In the genomic region with DNA sequence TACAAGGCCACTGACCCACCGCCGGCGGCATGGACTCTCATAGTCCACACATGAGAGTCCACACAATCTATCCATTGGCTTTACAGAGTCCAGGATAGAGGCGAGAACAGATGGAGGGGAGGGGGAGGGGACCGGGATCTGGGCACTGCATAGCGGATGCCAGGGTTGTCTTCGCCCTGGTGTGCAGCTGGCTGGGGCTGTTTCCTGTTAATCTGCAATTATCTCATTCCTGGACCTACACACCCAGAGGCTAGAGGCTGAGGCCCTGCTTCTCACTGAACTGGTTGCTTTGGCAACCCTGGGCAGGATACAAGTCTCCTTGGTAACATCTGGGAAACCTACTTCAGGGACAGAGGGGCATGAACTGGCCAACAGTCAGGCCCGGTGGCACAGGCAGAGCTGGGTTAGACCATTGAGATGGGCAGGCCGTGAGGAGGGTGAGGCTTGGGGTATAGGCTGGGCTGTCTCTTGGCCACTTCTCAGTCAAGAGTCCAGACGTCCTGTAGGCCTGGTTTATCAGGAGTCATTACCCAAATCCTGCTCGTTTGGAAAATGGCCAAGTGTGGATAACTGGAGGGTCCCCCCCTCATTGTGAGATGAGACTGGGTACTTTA, we compare ENCODE assay signal across 9 mouse cellular contexts. TPM values are rescaled to one million over a fixed set of nuclear protein-coding genes. Genes with fewer than 3 reads are reported as not detected.
DNase-seq lines count a peak whose midpoint lies in the region; ATAC-seq and TF ChIP-seq lines count a peak whose summit lies in the region.
"Had no signal": no experiment of that assay in that cellular context is flagged by ENCODE, and none has a peak within 500 bp of the region (broad histone marks: within the 10 kb centered on the region; RNA-seq: fewer than 3 reads in every experiment).

No protein-coding gene starts in this region.

- H3K9me3 ChIP-seq in intestine, embryonic 14.5 days (ENCODE audit: control insufficient read depth, low read length) = no peaks in the 10 kb centered on the region
- H3K9me3 ChIP-seq in intestine, postnatal 0 days (ENCODE audit: control insufficient read depth) = no peaks in the 10 kb centered on the region
- H3K9me3 ChIP-seq in forebrain, embryonic 14.5 days (replicated peaks; ENCODE audit: control insufficient read depth, low read length) = no peaks in the 10 kb centered on the region
- H3K9me3 ChIP-seq in midbrain, postnatal 0 days (ENCODE audit: low read length) = no peaks in the 10 kb centered on the region
- H3K9me3 ChIP-seq: liver, embryonic 15.5 days had no signal

- H3K4me3 ChIP-seq in intestine, embryonic 14.5 days (ENCODE audit: low read depth, low read length) = no peak overlapping the region
- no peak overlapping the region for H3K4me3 ChIP-seq in intestine, postnatal 0 days (ENCODE audit: low read depth, low read length)
- H3K4me3 ChIP-seq in forebrain, embryonic 14.5 days (ENCODE audit: low read depth, low read length) = no peak overlapping the region
- H3K4me3 ChIP-seq in midbrain, postnatal 0 days (ENCODE audit: low read depth, low read length) = no peak overlapping the region
- H3K4me3 ChIP-seq: liver, embryonic 15.5 days had no signal

- H3K4me1 ChIP-seq in intestine, embryonic 14.5 days (replicated peaks; ENCODE audit: control insufficient read depth, insufficient read depth, low read length) = no peaks in the 10 kb centered on the region
- no peaks in the 10 kb centered on the region for H3K4me1 ChIP-seq in intestine, postnatal 0 days (replicated peaks; ENCODE audit: control insufficient read depth, insufficient read depth, low read length)
- peaks cover 9% of the 10 kb centered on the region for H3K4me1 ChIP-seq in forebrain, embryonic 14.5 days (ENCODE audit: control insufficient read depth, insufficient read depth, low read length)
- peaks cover 5% of the 10 kb centered on the region; the same call in 1 of the 2 replicates for H3K4me1 ChIP-seq in midbrain, postnatal 0 days (ENCODE audit: insufficient read depth, low read length)
- H3K4me1 ChIP-seq: liver, embryonic 15.5 days had no signal

- H3K27ac ChIP-seq in intestine, embryonic 14.5 days (ENCODE audit: low read depth) = no peak overlapping the region
- H3K27ac ChIP-seq in intestine, postnatal 0 days (ENCODE audit: low read depth, low read length) = no peak overlapping the region
- H3K27ac ChIP-seq in forebrain, embryonic 14.5 days (ENCODE audit: low read depth, low read length) = peak overlapping the region; percentile 27
- peak overlapping the region; percentile 26; the same call in 1 of the 2 replicates for H3K27ac ChIP-seq in midbrain, postnatal 0 days (ENCODE audit: low read depth, low read length)
- H3K27ac ChIP-seq: liver, embryonic 15.5 days had no signal

- H3K9ac ChIP-seq in intestine, embryonic 14.5 days (ENCODE audit: low read length) = no peak overlapping the region
- no peak overlapping the region for H3K9ac ChIP-seq in intestine, postnatal 0 days (ENCODE audit: low read depth, low read length)
- H3K9ac ChIP-seq in forebrain, embryonic 14.5 days (ENCODE audit: low read length) = no peak overlapping the region
- H3K9ac ChIP-seq in midbrain, postnatal 0 days (replicated peaks; ENCODE audit: low read length, poor library complexity, severe bottlenecking) = no peak overlapping the region
- H3K9ac ChIP-seq: liver, embryonic 15.5 days had no signal

- WGBS in intestine, embryonic 14.5 days = 76% methylated on average over 11 of the region's 11 CpGs
- WGBS in intestine, postnatal 0 days = 76% methylated on average over 11 of the region's 11 CpGs
- 58% methylated on average over 11 of the region's 11 CpGs for WGBS in forebrain, embryonic 14.5 days
- WGBS in midbrain, postnatal 0 days = 59% methylated on average over 11 of the region's 11 CpGs

- no peaks in the 10 kb centered on the region for H3K27me3 ChIP-seq in intestine, embryonic 14.5 days (replicated peaks; ENCODE audit: control insufficient read depth, insufficient read depth, low read length)
- no peaks in the 10 kb centered on the region for H3K27me3 ChIP-seq in intestine, postnatal 0 days (replicated peaks; ENCODE audit: control insufficient read depth, insufficient read depth, low read length)
- H3K27me3 ChIP-seq in forebrain, embryonic 14.5 days (replicated peaks; ENCODE audit: control insufficient read depth, insufficient read depth, low read length) = no peaks in the 10 kb centered on the region
- H3K27me3 ChIP-seq in midbrain, postnatal 0 days (ENCODE audit: insufficient read depth, low read length) = no peaks in the 10 kb centered on the region

- no peak for DNase-seq in intestine, embryonic 14.5 days (ENCODE audit: low spot score)
- peak; percentile 76 for DNase-seq in cerebellum, adult 9-10 months
- DNase-seq in forebrain, embryonic 14.5 days (ENCODE audit: low spot score) = peak; percentile 59
- peak; percentile 84 for DNase-seq in midbrain, postnatal 0 days (ENCODE audit: low spot score)
- no peak for DNase-seq in layer of hippocampus, postnatal 36 days
- no peak for DNase-seq in thymus, postnatal 4 days
- DNase-seq in frontal cortex, postnatal 10 days (ENCODE audit: low spot score in 2 of 2) = no peak

- no peak overlapping the region for H3K4me2 ChIP-seq in intestine, embryonic 14.5 days (ENCODE audit: low read length)
- H3K4me2 ChIP-seq in intestine, postnatal 0 days (replicated peaks; ENCODE audit: low read depth) = no peak overlapping the region
- H3K4me2 ChIP-seq in forebrain, embryonic 14.5 days (ENCODE audit: low read length) = no peak overlapping the region
- H3K4me2 ChIP-seq in midbrain, postnatal 0 days (ENCODE audit: low read depth, low read length, poor library complexity, severe bottlenecking) = no peak overlapping the region
- H3K4me2 ChIP-seq: liver, embryonic 15.5 days had no signal

- no peak for TF ChIP-seq CTCF in intestine, postnatal 0 days (IDR thresholded peaks at IDR 0.05; ENCODE audit: low read depth)
- no peak for TF ChIP-seq CTCF in midbrain, postnatal 0 days (IDR thresholded peaks at IDR 0.05)

- 0 out of 2 replicates have a peak, but pooled peaks have one; percentile 36 for ATAC-seq in intestine, embryonic 14.5 days (replicated peaks; ENCODE audit: low FRiP score, low TSS enrichment, low read depth)
- no peak for ATAC-seq in intestine, postnatal 0 days
- ATAC-seq in forebrain, embryonic 14.5 days = peak; percentile 75; the same call in 1 of the 2 replicates
- ATAC-seq in midbrain, postnatal 0 days (ENCODE audit: low FRiP score) = peak; percentile 72

- H3K36me3 ChIP-seq in intestine, embryonic 14.5 days (ENCODE audit: control insufficient read depth, insufficient read depth, low read length) = no peaks in the 10 kb centered on the region
- no peaks in the 10 kb centered on the region for H3K36me3 ChIP-seq in intestine, postnatal 0 days (ENCODE audit: control insufficient read depth, insufficient read depth)
- no peaks in the 10 kb centered on the region for H3K36me3 ChIP-seq in forebrain, embryonic 14.5 days (ENCODE audit: control insufficient read depth, insufficient read depth, low read length)
- H3K36me3 ChIP-seq in midbrain, postnatal 0 days (ENCODE audit: insufficient read depth, low read length) = no peaks in the 10 kb centered on the region
- H3K36me3 ChIP-seq: liver, embryonic 15.5 days had no signal

RNA-seq across cellular contexts. Expression of a gene that starts 10.0 kb away (rescaled TPM):
- polyA plus RNA-seq in intestine, embryonic 14.5 days (2014; fragmentation: Nextera tagmentation; extraction: Ambion mirVana) = 8.6 and 9.1 TPM in 2 replicates
- polyA plus RNA-seq in intestine, postnatal 0 days (2015; fragmentation: Nextera tagmentation; extraction: Ambion mirVana) = 2.4 and 2.6 TPM in 2 replicates
- polyA plus RNA-seq in forebrain, embryonic 14.5 days (2014; fragmentation: Nextera tagmentation; extraction: Ambion mirVana) = 3.7 and 6.4 TPM in 2 replicates
- 66.9 and 82.4 TPM in 2 replicates for total RNA-seq in midbrain, postnatal 0 days (2014; rRNA removed)
- polyA plus RNA-seq in midbrain, postnatal 0 days (2015; fragmentation: Nextera tagmentation; extraction: Ambion mirVana) = 16.2 and 16.8 TPM in 2 replicates
- 100 to 1,000 TPM; 174 to 190 TPM for total RNA-seq in layer of hippocampus, postnatal 36 days (2021)

RNA-seq across cellular contexts. Expression of a gene that starts 31.1 kb away (rescaled TPM):
- polyA plus RNA-seq in intestine, embryonic 14.5 days (2014; fragmentation: Nextera tagmentation; extraction: Ambion mirVana) = not detected in 2 replicates
- polyA plus RNA-seq in intestine, postnatal 0 days (2015; fragmentation: Nextera tagmentation; extraction: Ambion mirVana) = 0.43 and 0.95 TPM in 2 replicates
- polyA plus RNA-seq in forebrain, embryonic 14.5 days (2014; fragmentation: Nextera tagmentation; extraction: Ambion mirVana) = not detected in 2 replicates
- total RNA-seq in midbrain, postnatal 0 days (2014; rRNA removed) = 0.33 TPM in 1 of 2 replicates, not detected in the other
- polyA plus RNA-seq in midbrain, postnatal 0 days (2015; fragmentation: Nextera tagmentation; extraction: Ambion mirVana) = 0.22 TPM in 1 of 2 replicates, not detected in the other
- total RNA-seq in layer of hippocampus, postnatal 36 days (2021) = not detected
- polyA plus RNA-seq: liver, embryonic 15.5 days had no signal

RNA-seq across cellular contexts. Expression of a gene that starts 44.6 kb away (rescaled TPM):
- polyA plus RNA-seq in intestine, embryonic 14.5 days (2014; fragmentation: Nextera tagmentation; extraction: Ambion mirVana) = not detected in 2 replicates
- polyA plus RNA-seq in intestine, postnatal 0 days (2015; fragmentation: Nextera tagmentation; extraction: Ambion mirVana) = not detected in 2 replicates
- polyA plus RNA-seq in forebrain, embryonic 14.5 days (2014; fragmentation: Nextera tagmentation; extraction: Ambion mirVana) = not detected in 2 replicates
- not detected in 2 replicates for total RNA-seq in midbrain, postnatal 0 days (2014; rRNA removed)
- not detected in 2 replicates for polyA plus RNA-seq in midbrain, postnatal 0 days (2015; fragmentation: Nextera tagmentation; extraction: Ambion mirVana)
- not detected for total RNA-seq in layer of hippocampus, postnatal 36 days (2021)
- polyA plus RNA-seq: liver, embryonic 15.5 days had no signal

RNA-seq across cellular contexts. Expression of a gene that starts 50.5 kb away (rescaled TPM):
- 2.5 and 3.1 TPM in 2 replicates for polyA plus RNA-seq in intestine, embryonic 14.5 days (2014; fragmentation: Nextera tagmentation; extraction: Ambion mirVana)
- polyA plus RNA-seq in intestine, postnatal 0 days (2015; fragmentation: Nextera tagmentation; extraction: Ambion mirVana) = 2.6 and 3.0 TPM in 2 replicates
- 0.69 and 0.83 TPM in 2 replicates for polyA plus RNA-seq in forebrain, embryonic 14.5 days (2014; fragmentation: Nextera tagmentation; extraction: Ambion mirVana)
- total RNA-seq in midbrain, postnatal 0 days (2014; rRNA removed) = 0.77 and 0.80 TPM in 2 replicates
- polyA plus RNA-seq in midbrain, postnatal 0 days (2015; fragmentation: Nextera tagmentation; extraction: Ambion mirVana) = 0.80 and 1.0 TPM in 2 replicates
- total RNA-seq in layer of hippocampus, postnatal 36 days (2021) = 1 to 10 TPM; 4.0 to 4.2 TPM

Comparison
In these comparisons a context has a peak if more than half of its experiments do, and no peak if none do; other contexts are left out.
1. DNase-seq: peak in cerebellum, adult 9-10 months (single experiment), forebrain, embryonic 14.5 days (single experiment) and midbrain, postnatal 0 days (single experiment); none in intestine, embryonic 14.5 days (single experiment), layer of hippocampus, postnatal 36 days (0 of 2), thymus, postnatal 4 days (single experiment) and frontal cortex, postnatal 10 days (0 of 2).
2. H3K27ac ChIP-seq: peak in forebrain, embryonic 14.5 days (single experiment) and midbrain, postnatal 0 days (single experiment); none in intestine, embryonic 14.5 days (single experiment) and intestine, postnatal 0 days (single experiment).